ENCODE assay signal across 8 mouse cellular contexts in the genomic region with DNA sequence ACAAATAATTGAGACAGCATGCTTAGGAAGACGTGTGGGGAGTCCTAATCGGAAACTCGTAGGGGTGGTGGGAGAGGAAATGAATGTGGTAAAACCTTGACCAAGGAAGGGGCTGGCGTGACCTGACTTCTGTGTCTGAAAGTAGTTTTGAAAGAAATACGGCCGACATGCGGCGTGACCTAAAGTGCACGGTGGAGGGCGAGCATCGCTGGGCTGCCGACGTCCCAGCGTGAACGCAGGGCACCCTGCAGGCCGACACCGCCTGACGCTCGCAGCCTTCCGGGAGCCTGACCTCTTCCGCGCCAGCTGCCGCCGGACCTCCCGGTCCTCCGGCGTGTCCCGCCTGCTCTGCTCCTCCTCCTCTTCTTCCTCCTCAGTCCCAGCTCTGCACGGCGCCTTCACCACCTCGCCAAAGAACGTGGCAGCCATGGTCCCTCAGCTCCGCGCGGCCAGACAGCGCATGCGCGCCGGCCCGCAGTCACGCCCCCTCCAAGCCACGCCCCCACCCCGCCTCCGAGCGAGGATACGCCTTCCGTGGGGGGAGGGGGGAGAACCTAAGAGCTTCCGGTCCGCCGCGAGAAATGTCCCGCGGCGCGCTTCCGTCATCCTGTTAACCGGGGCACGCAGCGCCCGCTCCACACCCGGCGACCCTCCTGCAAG. TPM values are rescaled to one million over a fixed set of nuclear protein-coding genes. Genes with fewer than 3 reads are reported as not detected.
DNase-seq lines count a peak whose midpoint lies in the region; ATAC-seq and TF ChIP-seq lines count a peak whose summit lies in the region.

Gene Psmg1, minus strand, starts transcription at position 499 of the 660 bp plus-strand sequence.

- peak within 1 kb of the TSS; percentile 59 for H3K4me2 ChIP-seq in embryonic facial prominence, embryonic 15.5 days (replicated peaks)
- H3K4me2 ChIP-seq in kidney, embryonic 14.5 days (replicated peaks; ENCODE audit: low read depth, low read length) = peak within 1 kb of the TSS; percentile 49
- peak within 1 kb of the TSS; percentile 60 for H3K4me2 ChIP-seq in limb, embryonic 15.5 days

- H3K27ac ChIP-seq in bone marrow, adult 2 months (ENCODE audit: control insufficient read depth, insufficient read depth, low read depth, low read length, poor library complexity) = peak within 1 kb of the TSS; percentile 83
- H3K27ac ChIP-seq in embryonic facial prominence, embryonic 15.5 days (replicated peaks) = peak within 1 kb of the TSS; percentile 94
- H3K27ac ChIP-seq in kidney, embryonic 14.5 days (ENCODE audit: low read depth, low read length) = peak within 1 kb of the TSS; percentile 76
- peak within 1 kb of the TSS; percentile 93 for H3K27ac ChIP-seq in limb, embryonic 15.5 days

- no peaks in the 10 kb centered on the region for H3K4me1 ChIP-seq in bone marrow, adult 2 months (ENCODE audit: control insufficient read depth, insufficient read depth, low read length)
- peaks cover 14% of the 10 kb centered on the region for H3K4me1 ChIP-seq in embryonic facial prominence, embryonic 15.5 days
- peaks cover 4% of the 10 kb centered on the region; the same call in 1 of the 2 replicates for H3K4me1 ChIP-seq in kidney, embryonic 14.5 days (ENCODE audit: control insufficient read depth, insufficient read depth, low read length)
- H3K4me1 ChIP-seq in limb, embryonic 15.5 days = peaks cover 12% of the 10 kb centered on the region

- peak within 1 kb of the TSS; percentile 87 for H3K4me3 ChIP-seq in bone marrow, adult 2 months (replicated peaks; ENCODE audit: control insufficient read depth, low read depth, low read length)
- H3K4me3 ChIP-seq in embryonic facial prominence, embryonic 15.5 days (replicated peaks) = peak within 1 kb of the TSS; percentile 75
- H3K4me3 ChIP-seq in kidney, embryonic 14.5 days (ENCODE audit: low read length) = peak within 1 kb of the TSS; percentile 70
- peak within 1 kb of the TSS; percentile 68 for H3K4me3 ChIP-seq in limb, embryonic 15.5 days

- peak; percentile 92 for TF ChIP-seq POLR2A in bone marrow, adult 2 months (IDR thresholded peaks at IDR 0.05; ENCODE audit: borderline replicate concordance, control insufficient read depth, low read depth, low read length)

- DNase-seq in 416B (ENCODE audit: low read depth) = peak; percentile 95
- peak; percentile 92 to 95 for DNase-seq in heart, adult 9 months (ENCODE audit: low spot score in 2 of 2)
- peak; percentile 89 to 97 for DNase-seq in monocyte, adult 2 months (ENCODE audit: low read depth in 1 of 2, low spot score in 2 of 2)
- DNase-seq in spleen, postnatal 36 days (ENCODE audit: low spot score in 2 of 2) = peak; percentile 92 to 94

- H3K36me3 ChIP-seq in embryonic facial prominence, embryonic 15.5 days = peaks cover 23% of the 10 kb centered on the region
- H3K36me3 ChIP-seq in kidney, embryonic 14.5 days (ENCODE audit: control insufficient read depth, insufficient read depth, low read length) = peaks cover 19% of the 10 kb centered on the region
- H3K36me3 ChIP-seq in limb, embryonic 15.5 days = peaks cover 35% of the 10 kb centered on the region

- no peaks in the 10 kb centered on the region for H3K27me3 ChIP-seq in embryonic facial prominence, embryonic 15.5 days
- no peaks in the 10 kb centered on the region for H3K27me3 ChIP-seq in kidney, embryonic 14.5 days (ENCODE audit: control insufficient read depth, insufficient read depth, low read length)
- no peaks in the 10 kb centered on the region for H3K27me3 ChIP-seq in limb, embryonic 15.5 days

- peak within 1 kb of the TSS; percentile 53 for H3K9ac ChIP-seq in embryonic facial prominence, embryonic 15.5 days
- peak within 1 kb of the TSS; percentile 79 for H3K9ac ChIP-seq in kidney, embryonic 14.5 days (ENCODE audit: low read depth, low read length)
- H3K9ac ChIP-seq in limb, embryonic 15.5 days = peak within 1 kb of the TSS; percentile 74

- peak; percentile 93 for ATAC-seq in embryonic facial prominence, embryonic 15.5 days (ENCODE audit: insufficient number of reproducible peaks, low FRiP score, low TSS enrichment, low read depth)
- peak; percentile 93 for ATAC-seq in kidney, embryonic 14.5 days (ENCODE audit: low FRiP score, low TSS enrichment)
- ATAC-seq in limb, embryonic 15.5 days (ENCODE audit: insufficient number of reproducible peaks, low FRiP score, low TSS enrichment, low read depth) = peak; percentile 92

- TF ChIP-seq CTCF in bone marrow, adult 2 months (IDR thresholded peaks at IDR 0.05; ENCODE audit: control insufficient read depth, insufficient read depth, low read length) = no peak

- under 1% methylated on average over 60 of the region's 62 CpGs for WGBS in bone marrow, adult 2 months
- under 1% methylated on average over 62 of the region's 62 CpGs for WGBS in embryonic facial prominence, embryonic 15.5 days
- WGBS in kidney, embryonic 14.5 days = under 1% methylated on average over 58 of the region's 62 CpGs
- under 1% methylated on average over 62 of the region's 62 CpGs for WGBS in limb, embryonic 15.5 days

- H3K9me3 ChIP-seq in embryonic facial prominence, embryonic 15.5 days (replicated peaks) = no peaks in the 10 kb centered on the region
- no peaks in the 10 kb centered on the region for H3K9me3 ChIP-seq in kidney, embryonic 14.5 days (ENCODE audit: control insufficient read depth, low read length)
- no peaks in the 10 kb centered on the region for H3K9me3 ChIP-seq in limb, embryonic 15.5 days

RNA-seq across cellular contexts. Expression of gene Psmg1, which starts in this region (rescaled TPM):
- 17.4 and 26.4 TPM in 2 replicates for polyA plus RNA-seq in bone marrow, adult 2 months (2011; ENCODE audit: insufficient read depth, insufficient read length, low replicate concordance, missing spikeins)
- 82.0 and 84.6 TPM in 2 replicates for polyA plus RNA-seq in embryonic facial prominence, embryonic 15.5 days (2015; fragmentation: Nextera tagmentation; extraction: Ambion mirVana)
- 99.2 and 105 TPM in 2 replicates for polyA plus RNA-seq in kidney, embryonic 14.5 days (2014; fragmentation: Nextera tagmentation; extraction: Ambion mirVana)
- polyA plus RNA-seq in limb, embryonic 15.5 days (2015; fragmentation: Nextera tagmentation; extraction: Ambion mirVana) = 80.1 and 89.3 TPM in 2 replicates

Comparison
In these comparisons a context has a peak if more than half of its experiments do, and no peak if none do; other contexts are left out.
1. Peak in every context shown above with its lines: DNase-seq, ATAC-seq, H3K4me3 ChIP-seq and H3K27ac ChIP-seq.